Mouse (Mus musculus) kidney, embryonic 16.5 days (tissue): Measurements from ENCODE around the gene Lrrn4cl. TPM values are rescaled to one million over a fixed set of nuclear protein-coding genes. Genes with fewer than 3 reads are reported as not detected.
"Not testable (repeated sequence)": the region's sequence is repeated elsewhere in the genome, so short reads cannot be mapped to it uniquely, and the experiment has no call there.

Experiments used
- ATAC-seq: fragments of 200-750 bp; cut with Nextera tagmentation; 2 replicates; pipeline ENCODE4 v1.8.0; 2017; ENCODE audit warnings: moderate TSS enrichment; ENCODE audit not compliant: low FRiP score, low TSS enrichment
- H3K27ac ChIP-seq: fragments of 300-500 bp; sonication (generic); 2 replicates; pipeline ENCODE4 v1.5.1; 2014; ENCODE audit warnings: low read length
- H3K27me3 ChIP-seq: fragments of 300-500 bp; sonication (generic); 2 replicates; pipeline ENCODE4 v1.6.1; 2014; ENCODE audit warnings: low read length, control low read depth, mixed read lengths; ENCODE audit not compliant: insufficient read depth
- H3K36me3 ChIP-seq: fragments of 300-500 bp; sonication (generic); 2 replicates; pipeline ENCODE4 v1.6.1; 2014; ENCODE audit warnings: low read length, control low read depth, mixed read lengths; ENCODE audit not compliant: insufficient read depth
- H3K4me1 ChIP-seq: fragments of 300-500 bp; sonication (generic); 2 replicates; pipeline ENCODE4 v1.6.1; 2014; ENCODE audit warnings: low read length, control low read depth, mixed read lengths; ENCODE audit not compliant: insufficient read depth
- H3K4me2 ChIP-seq: fragments of 300-500 bp; sonication (generic); replicated peaks from 2 replicates; pipeline ENCODE4 v1.6.1; 2014; ENCODE audit warnings: low read depth, low read length
- H3K4me3 ChIP-seq: fragments of 300-500 bp; sonication (generic); 2 replicates; pipeline ENCODE4 v1.5.1; 2014; ENCODE audit warnings: mild to moderate bottlenecking, low read length
- H3K9ac ChIP-seq: fragments of 300-500 bp; sonication (generic); replicated peaks from 2 replicates; pipeline ENCODE4 v1.6.1; 2014; ENCODE audit warnings: low read length
- H3K9me3 ChIP-seq: fragments of 300-500 bp; sonication (generic); 2 replicates; pipeline ENCODE4 v1.6.1; 2016; ENCODE audit warnings: low read length, control low read depth
- WGBS: fragments of 180-500 bp; shearing (Covaris S2); extraction: QIAGEN DNeasy Blood & Tissue Kit; methylation state at CpG from one replicate; pipeline ENCODE4 v1.1.7; 2014; 5-methylcytosine and 5-hydroxymethylcytosine counted together
- polyA plus RNA-seq: library from polyadenylated mRNA; unstranded; fragments of >200 nt; fragmentation: Nextera tagmentation; extraction: Ambion mirVana; gene quantifications from 2 replicates; pipeline ENCODE4 v1.2.1, GENCODE M21; 2015

The Lrrn4cl gene
- polyA plus RNA-seq, 1 experiment from 2014 or later = 0.75 TPM

DNA sequence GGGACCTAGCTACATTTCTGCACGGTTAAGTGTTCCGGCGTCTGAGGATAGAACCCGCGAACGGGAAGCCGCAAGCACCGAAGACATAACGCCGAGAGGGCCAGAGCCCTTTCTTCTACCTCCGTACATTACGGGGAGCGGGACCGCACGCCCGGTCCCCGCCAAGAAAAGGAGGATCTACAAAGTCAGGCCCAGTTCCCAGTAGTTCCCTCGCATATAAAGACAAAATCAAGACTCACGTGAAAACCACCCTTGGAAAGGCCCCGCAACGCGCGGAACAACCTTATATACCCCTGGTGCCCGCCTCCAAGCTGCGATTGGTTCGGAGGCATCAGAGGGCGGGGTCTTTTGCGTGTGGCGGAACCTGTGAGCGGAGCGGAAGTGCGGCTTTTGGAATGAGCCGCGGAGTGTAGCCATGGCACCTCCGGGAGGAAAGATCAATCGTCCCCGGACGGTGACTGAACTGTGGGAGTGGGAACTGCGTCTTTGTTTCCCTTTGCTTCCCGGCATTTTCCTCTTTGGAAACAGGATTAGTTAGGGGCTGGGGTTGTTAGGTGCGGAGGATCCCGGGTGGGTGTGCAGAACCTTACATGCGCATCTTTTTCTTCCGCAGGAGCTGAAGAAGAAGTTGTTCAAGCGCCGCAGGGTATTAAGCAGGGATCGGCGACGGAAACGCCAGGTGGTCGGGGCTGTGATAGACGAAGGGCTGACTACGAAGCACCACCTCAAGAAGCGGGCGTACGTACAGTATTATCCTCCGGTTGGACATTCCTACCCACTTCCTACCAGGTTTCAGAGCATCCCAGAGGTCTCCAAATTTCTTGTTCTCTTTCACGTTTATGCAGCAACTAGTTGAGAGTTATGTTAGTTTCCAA lies 38.2 kb downstream of the Lrrn4cl start, which contains the start of the genes 1810009A15Rik and Gm49416:
1810009A15Rik (plus strand) TSS at position 343 of the 875 bp plus-strand sequence.
Gm49416 (plus strand) TSS at position 416 of the 875 bp plus-strand sequence.
- peak within 1 kb of the TSS; percentile 92 for H3K9ac ChIP-seq
- H3K27ac ChIP-seq = peak within 1 kb of the TSS; percentile 93
- H3K4me3 ChIP-seq = peak within 1 kb of the TSS; percentile 81
- H3K4me2 ChIP-seq = peak within 1 kb of the TSS; percentile 88
- no peaks in the 10 kb centered on the region for H3K27me3 ChIP-seq
- H3K9me3 ChIP-seq = no peaks in the 10 kb centered on the region
- WGBS = under 1% methylated on average over 58 of the region's 58 CpGs
- ATAC-seq = peak; percentile 95
- H3K4me1 ChIP-seq = peaks cover 20% of the 10 kb centered on the region
- peaks cover 13% of the 10 kb centered on the region; the same call in 1 of the 2 replicates for H3K36me3 ChIP-seq

DNA sequence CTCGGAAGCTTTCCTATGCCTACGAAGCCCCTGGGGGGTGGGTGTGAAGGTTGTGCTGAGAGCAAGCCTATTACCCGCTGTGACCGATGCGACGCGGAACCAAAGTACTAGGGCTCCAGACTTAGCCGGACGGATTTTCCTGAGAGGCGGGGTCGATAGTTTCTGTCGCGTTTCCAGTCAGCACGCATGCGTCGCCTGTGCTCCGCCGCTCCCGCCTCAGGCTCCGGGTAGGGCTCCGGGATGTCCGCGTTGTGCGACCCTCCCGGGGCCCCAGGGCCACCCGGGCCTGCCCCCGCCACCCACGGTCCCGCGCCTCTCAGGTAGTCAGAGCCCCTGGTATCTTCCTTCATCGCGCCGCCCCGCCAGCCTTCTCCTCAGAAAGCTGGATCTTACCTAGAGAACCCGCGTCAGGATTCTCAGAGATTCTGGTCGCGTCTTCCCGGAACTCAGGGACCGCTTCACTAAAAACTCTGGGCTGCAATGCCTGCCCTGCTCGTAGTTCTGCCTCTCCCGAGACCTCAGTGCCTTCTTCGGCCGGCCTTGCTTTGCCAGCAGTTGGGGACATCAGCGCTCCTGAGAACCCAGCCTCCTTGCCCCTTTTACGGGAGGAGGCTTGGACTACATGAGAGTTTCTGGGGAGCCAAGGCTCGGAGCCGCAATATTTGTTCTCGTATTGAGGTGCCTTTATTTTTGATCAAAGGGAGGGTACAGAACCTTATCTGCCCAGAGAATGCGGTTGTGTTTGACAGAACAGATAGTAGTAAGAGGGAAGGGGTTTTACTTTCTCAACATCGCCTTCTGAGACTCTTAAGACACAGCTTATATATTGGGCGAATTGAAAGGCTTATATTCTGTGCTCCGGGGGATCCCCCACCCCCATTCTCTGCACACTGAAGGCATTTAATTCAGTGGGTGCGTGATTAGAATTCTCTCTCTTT lies 42.5 kb downstream of the Lrrn4cl start, which contains the start of gene Ints5:
Ints5 (plus strand) TSS at position 177 of the 938 bp plus-strand sequence.
- Histone ChIP-seq H3K4me1 (peaks cover 24% of the 10 kb centered on the region), H3K27ac (peak within 1 kb of the TSS; percentile 84), H3K9me3 (no peaks in the 10 kb centered on the region), H3K4me2 (peak within 1 kb of the TSS; percentile 81), H3K27me3 (no peaks in the 10 kb centered on the region), H3K36me3 (peaks cover 25% of the 10 kb centered on the region), H3K9ac (peak within 1 kb of the TSS; percentile 96), H3K4me3 (peak within 1 kb of the TSS; percentile 85)
- 2% methylated on average over 54 of the region's 54 CpGs for WGBS
- ATAC-seq = peak; percentile 42

DNA sequence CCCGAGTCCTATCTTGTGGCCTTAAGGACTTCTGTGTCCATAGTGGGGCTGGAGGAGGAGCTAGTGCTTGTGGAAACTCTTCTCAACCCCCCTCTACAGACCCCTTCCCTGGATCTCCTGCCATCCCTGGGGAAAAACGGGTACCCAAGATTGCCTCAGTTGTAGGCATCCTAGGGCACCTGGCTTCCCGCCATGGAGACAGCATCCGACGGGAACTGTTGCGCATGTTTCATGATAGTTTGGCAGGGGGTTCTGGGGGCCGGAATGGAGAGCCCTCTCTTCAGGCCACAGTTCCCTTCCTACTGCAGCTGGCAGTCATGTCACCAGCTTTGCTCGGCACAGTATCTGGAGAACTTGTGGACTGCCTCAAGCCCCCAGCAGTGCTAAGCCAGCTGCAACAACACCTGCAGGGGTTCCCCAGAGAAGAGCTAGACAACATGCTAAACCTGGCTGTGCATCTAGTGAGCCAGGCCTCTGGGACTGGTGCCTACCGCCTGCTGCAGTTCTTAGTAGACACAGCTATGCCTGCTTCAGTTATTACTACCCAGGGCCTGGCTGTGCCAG lies 44.9 kb downstream of the Lrrn4cl start:
- Histone ChIP-seq H3K4me1 (peaks cover 26% of the 10 kb centered on the region), H3K9ac (no peak overlapping the region), H3K27ac (no peak overlapping the region), H3K4me2 (no peak overlapping the region), H3K4me3 (no peak overlapping the region), H3K9me3 (no peaks in the 10 kb centered on the region), H3K36me3 (peaks cover 21% of the 10 kb centered on the region), H3K27me3 (no peaks in the 10 kb centered on the region)
- ATAC-seq = no peak
- WGBS = 93% methylated on average over 9 of the region's 9 CpGs

DNA sequence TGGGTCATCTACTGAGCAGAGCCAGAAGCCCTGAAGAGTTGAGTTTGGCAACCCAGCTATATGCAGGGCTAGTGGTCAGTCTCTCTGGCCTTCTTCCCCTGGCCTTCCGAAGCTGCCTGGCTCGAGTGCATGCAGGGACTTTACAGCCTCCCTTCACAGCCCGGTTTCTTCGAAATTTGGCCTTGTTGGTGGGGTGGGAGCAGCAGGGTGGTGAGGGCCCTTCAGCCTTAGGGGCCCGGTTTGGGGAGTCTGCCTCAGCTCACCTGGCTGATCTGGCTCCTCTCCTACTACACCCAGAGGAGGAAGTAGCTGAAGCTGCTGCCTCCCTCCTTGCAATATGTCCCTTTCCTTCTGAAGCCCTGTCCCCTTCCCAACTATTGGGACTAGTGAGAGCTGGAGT lies 45.7 kb downstream of the Lrrn4cl start:
- not testable (repeated sequence) for H3K27me3 ChIP-seq, H3K4me3 ChIP-seq, H3K4me2 ChIP-seq, H3K9ac ChIP-seq, H3K9me3 ChIP-seq, H3K27ac ChIP-seq, ATAC-seq
- H3K36me3 ChIP-seq = peaks cover 18% of the 10 kb centered on the region
- peaks cover 26% of the 10 kb centered on the region for H3K4me1 ChIP-seq
- WGBS = 74% methylated on average over 5 of the region's 5 CpGs

DNA sequence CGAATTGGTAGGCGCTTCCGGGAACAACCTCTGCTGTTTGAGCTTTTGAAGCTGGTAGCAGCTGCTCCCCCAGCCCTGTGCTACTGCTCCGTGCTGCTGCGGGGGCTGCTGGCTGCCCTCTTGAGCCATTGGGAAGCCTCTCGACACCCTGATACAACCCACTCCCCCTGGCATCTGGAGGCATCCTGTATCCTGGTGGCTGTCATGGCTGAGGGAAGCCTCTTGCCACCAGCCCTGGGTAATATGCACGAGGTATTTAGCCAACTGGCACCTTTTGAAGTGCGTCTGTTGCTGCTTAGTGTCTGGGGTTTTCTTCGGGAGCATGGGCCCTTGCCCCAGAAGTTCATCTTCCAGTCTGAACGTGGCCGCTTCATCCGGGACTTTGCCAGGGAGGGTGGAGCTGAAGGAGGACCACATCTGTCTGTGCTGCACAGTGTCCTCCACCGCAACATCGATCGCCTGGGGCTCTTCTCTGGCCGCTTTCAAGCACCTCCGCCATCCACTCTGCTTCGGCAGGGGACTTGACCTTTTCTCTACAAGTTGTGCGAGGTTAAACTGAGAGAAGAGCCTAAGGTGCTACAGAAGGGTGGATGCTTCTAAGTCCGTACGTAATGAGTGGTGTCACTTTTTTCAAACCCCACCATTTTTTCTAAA lies 46.8 kb downstream of the Lrrn4cl start:
- not testable (repeated sequence) for H3K9me3 ChIP-seq, H3K27me3 ChIP-seq
- Histone ChIP-seq H3K4me1 (peaks cover 26% of the 10 kb centered on the region), H3K4me3 (peak overlapping the region; percentile 66), H3K9ac (peak overlapping the region; percentile 84), H3K4me2 (peak overlapping the region; percentile 59), H3K27ac (peak overlapping the region; percentile 85), H3K36me3 (peaks cover 14% of the 10 kb centered on the region)
- WGBS = 19% methylated on average over 21 of the region's 21 CpGs
- peak; percentile 54 for ATAC-seq

DNA sequence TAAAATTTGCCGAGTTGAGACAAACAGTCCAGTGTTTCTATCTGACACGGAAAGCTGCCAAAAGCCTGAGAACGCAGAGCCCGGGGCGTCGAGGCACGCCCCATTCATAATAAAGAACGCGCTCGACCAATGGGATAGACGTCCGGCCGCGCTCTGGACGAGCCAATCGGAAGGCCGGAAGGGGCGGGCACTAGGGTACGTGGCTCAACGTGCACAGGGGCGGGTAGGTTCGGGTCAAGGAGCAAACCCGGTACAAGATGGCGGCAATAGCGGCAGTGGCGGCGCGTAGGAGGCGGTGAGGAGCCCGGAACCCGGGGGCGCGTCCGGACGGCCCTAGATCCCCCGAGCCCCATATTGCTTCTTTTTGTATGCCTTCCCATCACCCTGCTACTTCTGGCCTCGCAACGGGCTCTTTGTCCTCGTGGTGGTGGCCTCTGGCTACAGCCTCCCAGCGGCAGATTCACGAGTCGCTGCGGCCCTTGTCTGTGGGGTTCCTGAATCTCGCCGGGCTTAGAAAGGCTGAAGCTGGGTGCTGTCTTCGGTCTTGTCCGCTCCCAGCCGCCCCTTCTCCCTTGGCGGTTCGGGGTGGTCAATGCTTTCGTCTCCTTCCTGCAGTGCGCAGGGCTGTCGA lies 47.4 kb downstream of the Lrrn4cl start, which contains the start of gene Ganab:
Ganab (plus strand) TSS at position 207 of the 631 bp plus-strand sequence.
- Histone ChIP-seq H3K36me3 (peaks cover 19% of the 10 kb centered on the region), H3K9me3 (no peaks in the 10 kb centered on the region), H3K4me2 (peak within 1 kb of the TSS; percentile 59), H3K4me1 (peaks cover 26% of the 10 kb centered on the region), H3K9ac (peak within 1 kb of the TSS; percentile 84), H3K4me3 (peak within 1 kb of the TSS; percentile 66), H3K27me3 (no peaks in the 10 kb centered on the region), H3K27ac (peak within 1 kb of the TSS; percentile 88)
- ATAC-seq = peak; percentile 98
- WGBS = under 1% methylated on average over 53 of the region's 53 CpGs

DNA sequence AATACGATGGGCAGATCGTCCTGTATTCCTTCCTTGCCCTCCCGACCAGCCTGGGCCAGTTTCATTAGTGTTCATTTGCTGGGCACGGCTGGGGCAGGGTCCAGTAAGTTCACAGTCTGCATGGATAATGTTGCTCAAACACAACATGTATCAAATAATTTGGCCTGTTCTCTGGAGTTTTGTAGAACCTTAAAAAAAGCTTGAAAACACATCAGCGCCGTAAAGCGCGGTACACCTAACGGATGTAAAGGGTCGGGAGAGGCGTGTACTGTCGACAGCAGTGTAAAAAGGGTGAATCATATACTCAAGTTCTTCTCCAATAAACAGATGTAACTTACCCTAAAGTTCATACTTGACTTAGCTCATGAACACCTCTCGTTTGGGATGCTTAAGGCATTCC lies 48.0 kb downstream of the Lrrn4cl start:
- peaks cover 24% of the 10 kb centered on the region for H3K4me1 ChIP-seq
- peaks cover 23% of the 10 kb centered on the region for H3K36me3 ChIP-seq
- peak overlapping the region; percentile 84 for H3K9ac ChIP-seq
- H3K27ac ChIP-seq = peak overlapping the region; percentile 88
- H3K4me3 ChIP-seq = peak overlapping the region; percentile 66
- H3K27me3 ChIP-seq = no peaks in the 10 kb centered on the region
- no peak; the same call in 1 of the 2 replicates for ATAC-seq
- 4% methylated on average over 13 of the region's 13 CpGs for WGBS
- H3K9me3 ChIP-seq = no peaks in the 10 kb centered on the region
- H3K4me2 ChIP-seq = peak overlapping the region; percentile 59

DNA sequence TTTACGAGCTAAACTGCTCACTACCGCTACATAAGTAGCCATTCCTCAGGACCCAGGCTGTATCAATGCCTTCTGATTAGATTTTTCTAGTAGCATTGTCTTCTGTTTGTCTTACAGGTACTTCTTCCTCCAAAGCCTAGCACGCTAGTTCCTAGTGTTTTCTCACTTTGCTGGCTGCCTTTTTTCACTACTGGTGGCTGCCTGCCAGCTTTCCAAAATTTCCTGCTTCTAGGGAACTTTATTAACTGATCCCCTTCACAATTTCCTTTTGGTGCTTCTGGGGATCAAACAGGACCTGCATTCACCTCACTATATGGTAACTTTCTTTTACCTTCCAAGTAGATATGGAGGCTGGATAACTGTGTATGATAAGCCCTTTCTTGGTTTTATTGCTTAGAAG lies 48.5 kb downstream of the Lrrn4cl start:
- Histone ChIP-seq H3K27me3 (no peaks in the 10 kb centered on the region), H3K36me3 (peaks cover 26% of the 10 kb centered on the region), H3K4me3 (peak overlapping the region; percentile 66), H3K4me2 (peak overlapping the region; percentile 59), H3K9me3 (no peaks in the 10 kb centered on the region), H3K27ac (no peak overlapping the region), H3K9ac (peak overlapping the region; percentile 84), H3K4me1 (peaks cover 19% of the 10 kb centered on the region)
- WGBS = 28% methylated on average over 3 of the region's 3 CpGs
- ATAC-seq = no peak
